Mouse (Mus musculus): ENCODE data around the gene Smim20. TPM values are rescaled to one million over a fixed set of nuclear protein-coding genes. Genes with fewer than 3 reads are reported as not detected.

The Smim20 gene
- 25.9 and 43.0 TPM in 2 replicates for polyA plus RNA-seq (2011; ENCODE audit: insufficient read depth, insufficient read length, low replicate concordance, missing spikeins)

DNA sequence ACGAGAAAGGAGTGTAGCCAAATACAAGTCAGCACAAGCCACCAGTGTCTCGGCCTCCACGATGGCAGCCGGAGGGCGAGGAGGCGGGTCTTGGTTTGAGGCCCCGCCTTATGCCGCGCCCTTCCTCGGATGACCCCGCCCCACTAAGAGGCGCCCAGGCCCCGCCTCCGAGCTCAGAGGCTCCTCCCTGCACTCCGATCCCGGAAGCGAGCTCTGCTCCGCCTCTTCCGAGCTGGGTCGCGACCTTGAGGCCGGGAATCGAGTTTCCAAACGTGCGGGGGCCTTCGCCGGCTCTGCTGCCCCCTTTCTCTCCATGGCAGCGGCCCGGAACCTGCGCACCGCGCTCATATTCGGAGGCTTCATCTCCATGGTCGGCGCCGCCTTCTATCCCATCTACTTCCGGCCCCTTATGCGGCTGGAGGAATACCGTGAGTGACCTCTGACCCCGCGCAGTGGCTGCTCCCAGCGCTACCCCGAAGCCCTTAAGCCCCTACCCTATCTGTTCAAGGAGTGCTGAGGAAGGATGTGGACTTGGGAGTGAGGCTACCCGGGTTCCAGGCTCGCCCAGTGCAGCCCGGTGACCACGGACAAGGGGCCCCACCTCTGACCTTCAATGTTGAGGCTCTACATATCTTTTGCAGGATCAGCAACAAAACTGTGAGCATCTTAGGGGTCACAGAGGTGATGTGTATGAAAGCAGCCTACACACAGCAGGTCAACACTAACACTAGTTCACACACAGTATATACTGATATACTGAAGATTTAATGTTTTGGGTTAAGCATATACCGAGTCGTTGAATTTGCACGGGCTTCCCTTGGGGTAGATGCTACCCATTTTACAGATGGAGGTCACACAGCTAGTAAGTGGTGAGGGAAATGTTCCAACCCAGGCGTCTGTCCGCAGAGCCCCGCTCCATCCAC, at the start of gene Smim20:
Gene Smim20, plus strand, starts transcription at position 153 of the 923 bp plus-strand sequence.
- Histone ChIP-seq H3K27ac (ENCODE audit: control insufficient read depth, insufficient read depth, low read depth, low read length, poor library complexity) (peak within 1 kb of the TSS; percentile 73), H3K4me3 (replicated peaks; ENCODE audit: control insufficient read depth, low read depth, low read length) (peak within 1 kb of the TSS; percentile 86), H3K4me1 (ENCODE audit: control insufficient read depth, insufficient read depth, low read length) (no peaks in the 10 kb centered on the region; the same call in 1 of the 2 replicates)
- peak; percentile 33; the same call in 1 of the 2 replicates for TF ChIP-seq POLR2A (IDR thresholded peaks at IDR 0.05; ENCODE audit: borderline replicate concordance, control insufficient read depth, low read depth, low read length)
- TF ChIP-seq CTCF (IDR thresholded peaks at IDR 0.05; ENCODE audit: control insufficient read depth, insufficient read depth, low read length), result no peak
- WGBS, result 9% methylated on average over 53 of the region's 53 CpGs

DNA sequence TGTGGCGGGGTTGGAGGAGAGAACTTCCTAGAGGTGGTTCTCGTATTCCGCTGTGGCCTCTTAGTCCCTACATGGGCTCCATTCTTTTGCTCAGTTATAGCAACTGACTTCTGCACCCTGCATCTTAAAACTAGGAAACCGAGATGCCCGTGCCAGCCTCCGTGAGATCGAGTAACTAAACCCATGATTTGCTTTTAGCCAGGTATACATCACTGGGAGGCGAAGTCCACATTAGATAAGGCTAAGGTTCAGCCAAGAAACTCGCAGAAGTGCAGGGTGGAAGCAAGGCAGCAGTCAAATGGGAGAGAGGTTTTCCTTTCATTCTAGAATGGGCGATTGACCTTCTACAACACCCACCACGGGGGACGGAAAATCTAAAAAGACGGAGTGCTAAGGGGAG, 41.4 kb upstream of the Smim20 start:
- H3K4me1 ChIP-seq (ENCODE audit: control insufficient read depth, insufficient read depth, low read length), result no peaks in the 10 kb centered on the region; the same call in 1 of the 2 replicates
- TF ChIP-seq CTCF (IDR thresholded peaks at IDR 0.05; ENCODE audit: control insufficient read depth, insufficient read depth, low read length), result no peak
- no peak for TF ChIP-seq POLR2A (IDR thresholded peaks at IDR 0.05; ENCODE audit: borderline replicate concordance, control insufficient read depth, low read depth, low read length)
- 86% methylated on average over 13 of the region's 13 CpGs for WGBS

DNA sequence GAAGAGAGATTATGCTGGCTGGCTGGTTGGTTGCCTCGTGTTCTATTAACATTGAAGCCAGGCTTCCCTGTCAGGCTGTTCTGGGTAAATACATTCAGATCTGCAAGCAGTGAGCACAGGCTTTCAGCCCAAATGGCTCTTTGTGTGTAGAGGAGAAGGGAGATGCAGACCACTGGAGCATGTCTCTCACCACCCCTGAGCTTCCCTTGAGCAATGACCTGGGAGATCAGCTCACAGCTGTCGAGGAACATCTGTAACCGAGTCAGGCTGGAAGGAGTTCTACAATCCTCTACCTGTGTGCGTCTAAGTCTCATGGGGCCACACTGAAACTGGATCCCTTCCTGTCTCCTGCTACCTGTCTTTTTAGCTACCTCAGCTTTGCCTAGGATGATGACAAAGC, 36.3 kb upstream of the Smim20 start:
- TF ChIP-seq CTCF (IDR thresholded peaks at IDR 0.05; ENCODE audit: control insufficient read depth, insufficient read depth, low read length) (no peak), POLR2A (IDR thresholded peaks at IDR 0.05; ENCODE audit: borderline replicate concordance, control insufficient read depth, low read depth, low read length) (no peak)
- Histone ChIP-seq H3K4me1 (ENCODE audit: control insufficient read depth, insufficient read depth, low read length) (no peaks in the 10 kb centered on the region; the same call in 1 of the 2 replicates), H3K4me3 (replicated peaks; ENCODE audit: control insufficient read depth, low read depth, low read length) (no peak overlapping the region), H3K27ac (ENCODE audit: control insufficient read depth, insufficient read depth, low read depth, low read length, poor library complexity) (no peak overlapping the region)
- WGBS, result 67% methylated on average over 4 of the region's 4 CpGs

More for the DNA sequence above, 41.4 kb upstream of the Smim20 start:
- Histone ChIP-seq H3K4me3 (replicated peaks; ENCODE audit: control insufficient read depth, low read depth, low read length) (no peak overlapping the region), H3K27ac (ENCODE audit: control insufficient read depth, insufficient read depth, low read depth, low read length, poor library complexity) (no peak overlapping the region)

DNA sequence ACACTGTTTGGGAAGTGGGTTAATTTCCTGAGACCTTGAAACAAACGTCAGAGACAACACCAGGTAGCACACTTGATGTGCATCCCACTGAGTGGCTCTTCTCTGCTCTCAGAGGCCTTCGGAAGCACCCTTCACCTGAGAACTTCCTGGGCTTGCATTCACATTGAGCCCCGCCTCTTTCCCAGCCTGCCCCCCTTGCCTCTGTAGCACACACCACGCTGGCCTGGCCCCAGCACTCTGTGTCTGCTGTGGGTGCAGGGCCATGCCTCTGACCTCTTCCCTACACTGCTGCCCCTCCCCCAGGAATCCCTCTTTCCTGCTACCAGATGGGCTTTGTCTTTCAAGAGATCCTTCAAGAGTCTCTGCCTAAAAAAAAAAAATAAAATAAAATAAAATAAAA, 31.3 kb upstream of the Smim20 start:
- Histone ChIP-seq H3K4me1 (ENCODE audit: control insufficient read depth, insufficient read depth, low read length) (no peaks in the 10 kb centered on the region), H3K4me3 (replicated peaks; ENCODE audit: control insufficient read depth, low read depth, low read length) (no peak overlapping the region), H3K27ac (ENCODE audit: control insufficient read depth, insufficient read depth, low read depth, low read length, poor library complexity) (no peak overlapping the region)
- no peak for TF ChIP-seq POLR2A (IDR thresholded peaks at IDR 0.05; ENCODE audit: borderline replicate concordance, control insufficient read depth, low read depth, low read length)
- no peak for TF ChIP-seq CTCF (IDR thresholded peaks at IDR 0.05; ENCODE audit: control insufficient read depth, insufficient read depth, low read length)
- 46% methylated on average over 4 of the region's 4 CpGs for WGBS

DNA sequence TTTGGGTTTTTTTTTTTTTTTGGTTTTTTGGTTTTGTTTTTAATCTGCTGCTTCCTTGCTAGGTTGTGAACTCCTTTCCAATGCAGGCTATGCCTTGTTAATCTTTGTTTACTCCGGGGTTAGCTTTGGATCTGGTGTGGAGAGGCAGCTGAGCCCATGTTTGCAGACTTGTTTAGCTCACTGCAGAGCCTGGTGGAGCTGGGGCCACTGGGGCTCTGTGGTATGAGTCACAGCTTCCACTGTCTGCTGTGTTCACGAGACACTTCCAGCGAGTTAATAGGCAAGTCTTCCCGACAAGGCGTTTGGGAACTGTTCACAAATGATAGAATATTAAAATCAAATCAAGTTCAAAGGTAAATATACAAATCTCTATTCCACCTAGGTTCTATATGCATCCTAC, 30.7 kb upstream of the Smim20 start:
- H3K4me3 ChIP-seq (replicated peaks; ENCODE audit: control insufficient read depth, low read depth, low read length), result no peak overlapping the region
- H3K27ac ChIP-seq (ENCODE audit: control insufficient read depth, insufficient read depth, low read depth, low read length, poor library complexity), result no peak overlapping the region
- no peaks in the 10 kb centered on the region for H3K4me1 ChIP-seq (ENCODE audit: control insufficient read depth, insufficient read depth, low read length)
- WGBS, result 30% methylated on average over 5 of the region's 5 CpGs
- TF ChIP-seq CTCF (IDR thresholded peaks at IDR 0.05; ENCODE audit: control insufficient read depth, insufficient read depth, low read length) (no peak), POLR2A (IDR thresholded peaks at IDR 0.05; ENCODE audit: borderline replicate concordance, control insufficient read depth, low read depth, low read length) (no peak)

DNA sequence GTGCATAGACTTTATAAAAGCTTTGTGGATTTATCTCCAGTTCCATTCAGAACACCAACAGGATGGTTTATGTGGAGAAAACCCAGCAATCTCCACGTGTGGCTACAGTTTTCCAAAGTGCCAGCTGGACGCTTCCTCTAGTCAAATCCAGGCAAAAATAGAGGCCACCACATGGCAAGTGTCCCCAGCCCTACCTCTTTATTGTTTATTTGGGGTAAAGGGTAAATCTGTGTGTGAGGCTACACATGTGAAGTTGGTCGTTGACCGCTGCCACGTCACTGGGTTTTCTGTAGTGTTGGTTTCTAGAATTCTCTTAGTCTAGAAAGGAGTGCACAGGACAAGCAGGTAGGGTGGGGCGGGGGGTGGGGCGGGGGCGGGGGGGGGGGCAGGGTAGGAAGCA, 30.1 kb upstream of the Smim20 start:
- Histone ChIP-seq H3K4me1 (ENCODE audit: control insufficient read depth, insufficient read depth, low read length) (no peaks in the 10 kb centered on the region), H3K27ac (ENCODE audit: control insufficient read depth, insufficient read depth, low read depth, low read length, poor library complexity) (no peak overlapping the region), H3K4me3 (replicated peaks; ENCODE audit: control insufficient read depth, low read depth, low read length) (no peak overlapping the region)
- WGBS, result 78% methylated on average over 7 of the region's 8 CpGs
- TF ChIP-seq CTCF (IDR thresholded peaks at IDR 0.05; ENCODE audit: control insufficient read depth, insufficient read depth, low read length), result no peak
- TF ChIP-seq POLR2A (IDR thresholded peaks at IDR 0.05; ENCODE audit: borderline replicate concordance, control insufficient read depth, low read depth, low read length), result no peak

DNA sequence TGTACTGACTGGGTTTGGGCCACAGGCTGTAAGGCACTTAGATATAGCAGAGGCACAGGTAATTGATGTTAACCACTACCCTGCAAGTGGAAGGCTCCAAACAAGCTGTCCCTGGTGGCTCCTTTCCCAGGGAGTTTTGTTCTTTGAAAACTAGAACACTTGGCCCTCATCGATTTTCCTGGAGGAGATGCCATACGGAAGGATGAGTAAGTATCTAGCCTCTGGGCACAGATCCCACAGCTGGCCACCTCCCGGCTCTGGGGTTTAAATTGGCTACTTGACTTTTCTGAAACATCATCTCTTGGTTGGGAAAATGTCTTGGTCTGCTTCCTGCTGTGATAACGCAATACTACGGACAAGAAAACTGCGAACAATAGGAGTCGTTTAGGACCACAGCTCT, 28.1 kb upstream of the Smim20 start:
- H3K4me1 ChIP-seq (ENCODE audit: control insufficient read depth, insufficient read depth, low read length), result no peaks in the 10 kb centered on the region
- H3K27ac ChIP-seq (ENCODE audit: control insufficient read depth, insufficient read depth, low read depth, low read length, poor library complexity), result no peak overlapping the region
- WGBS, result 87% methylated on average over 7 of the region's 7 CpGs
- no peak overlapping the region for H3K4me3 ChIP-seq (replicated peaks; ENCODE audit: control insufficient read depth, low read depth, low read length)
- no peak for TF ChIP-seq CTCF (IDR thresholded peaks at IDR 0.05; ENCODE audit: control insufficient read depth, insufficient read depth, low read length)
- TF ChIP-seq POLR2A (IDR thresholded peaks at IDR 0.05; ENCODE audit: borderline replicate concordance, control insufficient read depth, low read depth, low read length), result no peak

DNA sequence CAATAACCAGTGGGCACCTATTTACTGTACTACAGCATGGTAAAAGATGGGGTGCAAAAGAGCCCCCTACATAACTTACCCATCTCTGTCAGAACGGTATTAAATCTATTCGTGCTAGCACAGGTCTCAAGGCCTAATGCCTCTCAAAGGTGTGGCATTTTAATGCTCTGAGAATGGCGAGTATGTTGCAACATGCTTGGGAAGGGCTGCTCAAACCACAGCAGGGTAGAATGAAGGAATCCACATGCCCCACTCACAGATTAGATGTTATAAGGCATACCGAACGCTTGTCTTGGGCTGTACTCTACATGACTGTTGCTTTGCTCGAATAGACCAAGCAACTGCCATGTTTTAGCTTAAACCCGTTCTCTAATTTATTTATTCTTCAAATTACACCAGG, 27.7 kb upstream of the Smim20 start:
- Histone ChIP-seq H3K27ac (ENCODE audit: control insufficient read depth, insufficient read depth, low read depth, low read length, poor library complexity) (no peak overlapping the region), H3K4me1 (ENCODE audit: control insufficient read depth, insufficient read depth, low read length) (no peaks in the 10 kb centered on the region), H3K4me3 (replicated peaks; ENCODE audit: control insufficient read depth, low read depth, low read length) (no peak overlapping the region)
- WGBS, result 71% methylated on average over 7 of the region's 7 CpGs
- TF ChIP-seq POLR2A (IDR thresholded peaks at IDR 0.05; ENCODE audit: borderline replicate concordance, control insufficient read depth, low read depth, low read length) (no peak), CTCF (IDR thresholded peaks at IDR 0.05; ENCODE audit: control insufficient read depth, insufficient read depth, low read length) (no peak)

Measured in bone marrow, adult 2 months (tissue).